Mouse (Mus musculus): ENCODE measurements around the gene Ogdhl. TPM values are rescaled to one million over a fixed set of nuclear protein-coding genes. Genes with fewer than 3 reads are reported as not detected.

The Ogdhl gene
- polyA plus RNA-seq, 1 experiment from 2014 or later: 18.3 TPM

- Histone ChIP-seq H3K9me3 (ENCODE audit: control insufficient read depth, low read length) (no peaks in the 10 kb centered on the region), H3K9ac (ENCODE audit: low read length) (no peak within 1 kb of the TSS), H3K27me3 (ENCODE audit: control insufficient read depth, insufficient read depth, low read length) (no peaks in the 10 kb centered on the region), H3K27ac (ENCODE audit: low read depth, low read length) (no peak within 1 kb of the TSS), H3K4me3 (ENCODE audit: low read depth, low read length) (no peak within 1 kb of the TSS), H3K36me3 (ENCODE audit: control insufficient read depth, insufficient read depth, low read length) (no peaks in the 10 kb centered on the region), H3K4me1 (replicated peaks; ENCODE audit: control insufficient read depth, insufficient read depth, low read length) (peaks cover 6% of the 10 kb centered on the region; the same call in 1 of the 2 replicates), H3K4me2 (ENCODE audit: low read depth, low read length, severe bottlenecking) (0 out of 2 replicates have a peak within 1 kb of the TSS, but pooled peaks have one; percentile 27)
- DNase-seq (ENCODE audit: low spot score): peak; percentile 88
- peak; percentile 92 for ATAC-seq (replicated peaks; ENCODE audit: low FRiP score)
- under 1% methylated on average over 13 of the region's 13 CpGs for WGBS
These were observed 66.4 kb downstream of the Ogdhl start, which contains the start of gene 1700024G13Rik for GRCm38 (mm10) chr14:32388196-32388595. Gene 1700024G13Rik, minus strand, starts transcription at chr14:32388391.

Other genes with a start within 250 kb of the Ogdhl start
- 20.2 and 20.7 TPM in 2 replicates for gene Oxnad1, start 236.6 kb upstream of the Ogdhl start, polyA plus RNA-seq (2014; fragmentation: Nextera tagmentation; extraction: Ambion mirVana)
- gene Dph3, start 236.3 kb upstream of the Ogdhl start, polyA plus RNA-seq (2014; fragmentation: Nextera tagmentation; extraction: Ambion mirVana): 97.7 and 99.9 TPM in 2 replicates
- not detected in 2 replicates for gene Msmb, start 180.0 kb upstream of the Ogdhl start, polyA plus RNA-seq (2014; fragmentation: Nextera tagmentation; extraction: Ambion mirVana)
- gene Ncoa4, start 162.2 kb upstream of the Ogdhl start, polyA plus RNA-seq (2014; fragmentation: Nextera tagmentation; extraction: Ambion mirVana): 102 and 105 TPM in 2 replicates
- 274 TPM in 2 replicates for gene Timm23, start 120.1 kb upstream of the Ogdhl start, polyA plus RNA-seq (2014; fragmentation: Nextera tagmentation; extraction: Ambion mirVana)
- gene Parg, start 120.1 kb upstream of the Ogdhl start, polyA plus RNA-seq (2014; fragmentation: Nextera tagmentation; extraction: Ambion mirVana): 61.2 and 63.6 TPM in 2 replicates
- not detected in 2 replicates for gene 1700024G13Rik, start 66.4 kb downstream of the Ogdhl start, polyA plus RNA-seq (2014; fragmentation: Nextera tagmentation; extraction: Ambion mirVana)
- 0.12 and 0.15 TPM in 2 replicates for gene Slc18a3, start 142.8 kb downstream of the Ogdhl start, polyA plus RNA-seq (2014; fragmentation: Nextera tagmentation; extraction: Ambion mirVana)
- not detected in 2 replicates for gene Chat, start 144.0 kb downstream of the Ogdhl start, polyA plus RNA-seq (2014; fragmentation: Nextera tagmentation; extraction: Ambion mirVana)
- gene Ercc6, start 191.5 kb downstream of the Ogdhl start, polyA plus RNA-seq (2014; fragmentation: Nextera tagmentation; extraction: Ambion mirVana): 20.1 and 29.4 TPM in 2 replicates

All from forebrain, embryonic 11.5 days (tissue).